Mouse (Mus musculus) intestine, postnatal 0 days (tissue): ENCODE measurements around the gene 2310050C09Rik. TPM values are rescaled to one million over a fixed set of nuclear protein-coding genes. Genes with fewer than 3 reads are reported as not detected.

Experiments used
- ATAC-seq: fragments of 200-750 bp; cut with Nextera tagmentation; 2 replicates; pipeline ENCODE4 v1.8.0; 2017; ENCODE audit warnings: mild to moderate bottlenecking, moderate TSS enrichment, moderate library complexity
- H3K27ac ChIP-seq: fragments of 300-500 bp; sonication (generic); 2 replicates; pipeline ENCODE4 v1.5.1; 2014; ENCODE audit warnings: mild to moderate bottlenecking, low read depth, low read length, moderate library complexity
- H3K27me3 ChIP-seq: fragments of 300-500 bp; sonication (generic); replicated peaks from 2 replicates; pipeline ENCODE4 v1.6.1; 2014; ENCODE audit warnings: low read length, mixed read lengths; ENCODE audit not compliant: control insufficient read depth, insufficient read depth
- H3K36me3 ChIP-seq: fragments of 300-500 bp; sonication (generic); 2 replicates; pipeline ENCODE4 v1.6.1; 2014; ENCODE audit warnings: mild to moderate bottlenecking, moderate library complexity; ENCODE audit not compliant: control insufficient read depth, insufficient read depth
- H3K4me1 ChIP-seq: fragments of 300-500 bp; sonication (generic); replicated peaks from 2 replicates; pipeline ENCODE4 v1.6.1; 2014; ENCODE audit warnings: antibody characterized with exemption, low read length, mixed read lengths; ENCODE audit not compliant: control insufficient read depth, insufficient read depth
- H3K4me2 ChIP-seq: fragments of 300-500 bp; sonication (generic); replicated peaks from 2 replicates; pipeline ENCODE4 v1.6.1; 2014; ENCODE audit warnings: low read depth, mild to moderate bottlenecking, moderate library complexity
- H3K4me3 ChIP-seq: fragments of 300-500 bp; sonication (generic); 2 replicates; pipeline ENCODE4 v1.5.1; 2014; ENCODE audit warnings: low read depth, low read length
- H3K9ac ChIP-seq: fragments of 300-500 bp; sonication (generic); 2 replicates; pipeline ENCODE4 v1.6.1; 2014; ENCODE audit warnings: mild to moderate bottlenecking, low read depth, low read length
- H3K9me3 ChIP-seq: fragments of 300-500 bp; sonication (generic); 2 replicates; pipeline ENCODE4 v1.6.1; 2016; ENCODE audit warnings: mixed run types; ENCODE audit not compliant: control insufficient read depth
- CTCF ChIP-seq: sonication (generic); IDR thresholded peaks from 2 replicates; pipeline ENCODE4 v1.5.1; 2016; ENCODE audit warnings: low read depth, mild to moderate bottlenecking, control low read depth, antibody characterized with exemption, moderate library complexity
- WGBS: fragments of 180-500 bp; shearing (Covaris S2); extraction: QIAGEN DNeasy Blood & Tissue Kit; methylation state at CpG from one replicate; pipeline ENCODE4 v1.1.7; 2014; 5-methylcytosine and 5-hydroxymethylcytosine counted together
- polyA plus RNA-seq: library from polyadenylated mRNA; unstranded; fragments of >200 nt; fragmentation: Nextera tagmentation; extraction: Ambion mirVana; gene quantifications from 2 replicates; pipeline ENCODE4 v1.2.1, GENCODE M21; 2015

2310050C09Rik gene
- not detected in 2 replicates for polyA plus RNA-seq

DNA sequence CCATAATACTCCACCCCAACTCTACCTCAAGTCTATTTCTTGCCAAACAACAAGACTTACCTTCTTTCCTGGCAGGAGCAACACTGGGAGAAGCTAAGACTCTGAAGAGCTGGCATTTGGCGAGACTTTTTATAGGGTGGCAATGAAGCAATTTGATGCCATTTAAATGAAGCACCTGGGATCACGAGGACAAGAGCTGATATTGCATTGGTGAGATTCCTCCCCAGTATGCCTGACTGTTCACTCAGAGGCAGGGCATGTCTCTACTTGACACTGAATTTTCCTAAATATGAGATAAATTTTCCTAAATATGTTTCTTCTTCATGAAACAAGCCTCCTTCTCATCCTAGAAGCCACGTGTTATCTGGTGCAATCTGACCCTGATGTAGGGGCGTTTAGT is at the start of gene 2310050C09Rik:
Gene 2310050C09Rik, minus strand, starts transcription at position 101 of the 400 bp plus-strand sequence.
- Histone ChIP-seq H3K9ac (no peak within 1 kb of the TSS), H3K27ac (no peak within 1 kb of the TSS), H3K4me2 (no peak within 1 kb of the TSS), H3K4me1 (no peaks in the 10 kb centered on the region), H3K4me3 (no peak within 1 kb of the TSS), H3K27me3 (no peaks in the 10 kb centered on the region), H3K9me3 (no peaks in the 10 kb centered on the region), H3K36me3 (no peaks in the 10 kb centered on the region)
- 71% methylated on average over 4 of the region's 4 CpGs for WGBS
- no peak for TF ChIP-seq CTCF
- ATAC-seq: no peak

DNA sequence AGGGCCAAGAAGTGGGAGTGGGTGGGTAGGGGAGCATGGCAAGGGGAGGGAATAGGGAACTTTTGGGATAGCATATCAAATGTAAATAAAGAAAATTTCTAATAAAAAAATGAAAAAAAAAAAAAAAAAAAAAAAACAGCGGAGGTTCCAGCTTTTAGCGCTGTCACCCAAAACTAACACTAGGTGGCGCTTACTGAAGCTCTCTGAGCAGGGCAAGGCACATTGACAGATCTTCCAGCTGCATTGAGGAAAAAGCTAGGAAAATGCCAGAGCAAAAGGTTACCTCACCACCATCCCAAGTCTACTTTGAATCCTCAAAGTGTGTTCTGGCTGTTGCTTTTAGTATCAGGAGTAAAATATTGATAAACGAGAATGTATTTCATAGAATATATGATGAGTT is 37.6 kb upstream of the 2310050C09Rik start:
- peak; percentile 75 for TF ChIP-seq CTCF
- H3K4me1 ChIP-seq: no peaks in the 10 kb centered on the region
- H3K9ac ChIP-seq: no peak overlapping the region
- ATAC-seq: no peak
- H3K36me3 ChIP-seq: no peaks in the 10 kb centered on the region
- H3K27me3 ChIP-seq: no peaks in the 10 kb centered on the region
- 33% methylated on average over 4 of the region's 4 CpGs for WGBS
- no peak overlapping the region for H3K4me2 ChIP-seq
- H3K4me3 ChIP-seq: no peak overlapping the region
- H3K9me3 ChIP-seq: no peaks in the 10 kb centered on the region
- H3K27ac ChIP-seq: no peak overlapping the region

DNA sequence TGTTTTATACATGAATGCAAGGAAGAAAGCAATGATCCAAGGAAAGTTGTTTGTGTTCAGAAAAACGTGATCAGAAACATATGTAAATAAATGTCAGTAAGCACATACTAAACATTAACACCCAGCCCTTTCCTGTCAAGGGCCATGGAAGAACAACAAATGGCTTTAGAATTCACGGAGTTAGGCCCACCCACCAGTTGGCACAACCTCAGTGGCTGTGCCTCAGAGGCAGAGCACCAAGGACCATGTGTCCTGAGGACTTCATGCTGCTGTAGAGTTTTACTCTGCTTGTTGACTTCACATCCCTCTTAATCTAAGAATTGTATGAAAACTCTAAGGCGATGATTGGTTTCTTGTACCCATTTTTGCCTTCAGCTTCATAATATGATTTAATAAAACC is 35.2 kb upstream of the 2310050C09Rik start:
- Histone ChIP-seq H3K27ac (no peak overlapping the region), H3K27me3 (no peaks in the 10 kb centered on the region), H3K9ac (no peak overlapping the region), H3K4me2 (no peak overlapping the region), H3K9me3 (no peaks in the 10 kb centered on the region), H3K36me3 (no peaks in the 10 kb centered on the region), H3K4me1 (no peaks in the 10 kb centered on the region), H3K4me3 (no peak overlapping the region)
- WGBS: 50% methylated on average over 3 of the region's 3 CpGs
- TF ChIP-seq CTCF: no peak
- ATAC-seq: no peak

DNA sequence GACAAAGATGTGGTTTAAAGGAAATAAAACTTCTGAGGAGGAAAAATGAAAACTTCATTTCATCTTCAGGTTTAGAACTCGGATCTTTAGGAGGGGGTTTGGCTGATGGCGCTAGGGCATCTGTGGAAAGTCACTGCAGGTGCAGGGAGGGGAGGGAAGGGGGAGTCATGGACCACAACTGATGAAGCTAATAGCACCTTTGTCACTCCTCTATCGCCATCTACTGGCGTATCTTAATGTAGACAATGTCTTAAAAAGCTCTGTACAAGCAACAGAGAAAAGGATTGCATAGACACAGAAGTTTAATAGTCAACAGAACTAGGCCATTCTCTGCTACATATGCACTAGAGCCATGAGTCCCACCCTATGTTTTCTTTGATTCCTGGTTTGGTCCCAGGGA is 33.6 kb upstream of the 2310050C09Rik start:
- WGBS: 21% methylated on average over 4 of the region's 4 CpGs

DNA sequence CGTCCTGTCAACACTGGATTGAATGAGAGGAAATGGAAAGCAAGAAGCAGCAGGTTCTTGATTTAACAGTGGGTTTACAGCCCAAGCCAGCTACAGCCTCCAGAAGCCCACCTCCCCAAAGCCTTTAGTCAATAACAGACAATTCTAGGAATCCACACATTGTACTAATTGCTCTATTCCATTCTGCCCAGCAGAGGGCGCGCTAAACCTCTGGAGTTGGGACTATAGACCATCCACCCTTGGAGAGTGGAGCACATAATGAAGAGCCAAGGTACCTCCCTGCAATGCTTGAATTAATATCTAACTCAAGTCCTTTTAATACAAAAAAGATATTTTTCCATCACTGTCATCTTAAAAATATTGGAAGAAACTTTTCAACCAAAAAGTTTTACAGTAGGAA is 33.0 kb upstream of the 2310050C09Rik start:
- Histone ChIP-seq H3K4me1 (no peaks in the 10 kb centered on the region), H3K4me2 (no peak overlapping the region), H3K4me3 (no peak overlapping the region), H3K9ac (no peak overlapping the region), H3K36me3 (no peaks in the 10 kb centered on the region), H3K9me3 (no peaks in the 10 kb centered on the region), H3K27ac (no peak overlapping the region), H3K27me3 (no peaks in the 10 kb centered on the region)
- no peak for ATAC-seq
- WGBS: 18% methylated on average over 3 of the region's 3 CpGs
- peak; percentile 72 for TF ChIP-seq CTCF

More for the DNA sequence above, 33.6 kb upstream of the 2310050C09Rik start:
- H3K27ac ChIP-seq: no peak overlapping the region
- no peaks in the 10 kb centered on the region for H3K27me3 ChIP-seq
- H3K9me3 ChIP-seq: no peaks in the 10 kb centered on the region
- H3K4me1 ChIP-seq: no peaks in the 10 kb centered on the region
- peak; percentile 58 for TF ChIP-seq CTCF
- H3K4me3 ChIP-seq: no peak overlapping the region
- no peaks in the 10 kb centered on the region for H3K36me3 ChIP-seq
- no peak for ATAC-seq
- no peak overlapping the region for H3K9ac ChIP-seq
- no peak overlapping the region for H3K4me2 ChIP-seq

DNA sequence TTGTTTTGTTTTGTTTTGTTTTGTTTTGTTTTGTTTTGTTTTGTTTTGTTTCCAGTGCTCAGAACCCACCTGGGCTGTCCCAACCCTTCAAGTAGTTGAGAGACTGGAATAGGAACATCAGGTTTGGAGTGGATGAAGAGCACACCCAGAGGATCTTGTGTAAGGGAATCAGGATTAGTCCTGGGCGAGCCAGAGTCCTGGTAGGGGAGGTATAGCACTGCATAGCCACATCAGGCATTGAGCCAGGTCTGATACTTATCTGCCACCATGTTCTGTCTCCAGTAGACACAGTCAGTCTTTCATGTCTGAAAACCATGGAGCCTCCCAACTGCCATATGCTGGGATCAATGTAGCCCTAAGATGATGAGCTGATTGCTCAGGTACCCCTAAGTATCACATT is 24.5 kb upstream of the 2310050C09Rik start:
- Histone ChIP-seq H3K4me2 (no peak overlapping the region), H3K27me3 (no peaks in the 10 kb centered on the region), H3K9me3 (no peaks in the 10 kb centered on the region), H3K36me3 (no peaks in the 10 kb centered on the region), H3K4me3 (no peak overlapping the region), H3K4me1 (no peaks in the 10 kb centered on the region), H3K27ac (no peak overlapping the region), H3K9ac (no peak overlapping the region)
- TF ChIP-seq CTCF: no peak
- no peak for ATAC-seq
- 52% methylated on average over 1 of the region's 1 CpGs for WGBS

DNA sequence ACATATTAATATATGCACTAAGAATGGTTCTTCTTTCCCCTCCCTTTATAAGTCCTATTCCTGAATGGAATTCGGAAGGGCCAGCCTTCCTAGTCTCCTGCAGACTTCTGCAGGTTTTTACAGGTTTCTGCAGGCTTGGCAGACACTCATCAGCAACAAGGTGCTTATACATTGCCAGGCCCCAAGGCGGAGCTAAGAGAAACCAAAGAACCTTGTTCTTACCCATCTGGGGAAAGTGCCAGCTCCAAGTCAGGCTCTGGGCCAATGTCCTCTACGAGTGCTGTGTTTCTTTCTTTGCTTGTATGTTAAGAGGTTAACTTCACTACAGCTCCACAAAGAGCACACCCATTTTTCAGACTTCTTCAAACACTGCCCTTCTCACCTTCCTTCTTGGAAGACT is 24.0 kb upstream of the 2310050C09Rik start:
- no peak overlapping the region for H3K27ac ChIP-seq
- H3K36me3 ChIP-seq: no peaks in the 10 kb centered on the region
- no peaks in the 10 kb centered on the region for H3K9me3 ChIP-seq
- WGBS: 71% methylated on average over 3 of the region's 3 CpGs
- H3K4me3 ChIP-seq: no peak overlapping the region
- no peaks in the 10 kb centered on the region for H3K4me1 ChIP-seq
- no peak for ATAC-seq
- no peaks in the 10 kb centered on the region for H3K27me3 ChIP-seq
- no peak overlapping the region for H3K4me2 ChIP-seq
- TF ChIP-seq CTCF: no peak
- no peak overlapping the region for H3K9ac ChIP-seq
